Comparison of ENCODE assay signal across 9 mouse cellular contexts in genomic region chr8:125910365-125911228, GRCm38 (mm10). TPM values are rescaled to one million over a fixed set of nuclear protein-coding genes. Genes with fewer than 3 reads are reported as not detected.
DNase-seq lines count a peak whose midpoint lies in the region; ATAC-seq and TF ChIP-seq lines count a peak whose summit lies in the region.
"Had no signal": no experiment of that assay in that cellular context is flagged by ENCODE, and none has a peak within 500 bp of the region (broad histone marks: within the 10 kb centered on the region; RNA-seq: fewer than 3 reads in every experiment).

Gene Map3k21 (plus strand): TSS chr8:125910450.

- H3K27ac ChIP-seq in left cerebral cortex, adult 2 months, result peak within 1 kb of the TSS; percentile 33
- H3K27ac ChIP-seq in kidney, postnatal 0 days, result peak within 1 kb of the TSS; percentile 54
- H3K27ac ChIP-seq in midbrain, embryonic 12.5 days (replicated peaks), result no peak within 1 kb of the TSS
- H3K27ac ChIP-seq: macrophage had no signal

- no peaks in the 10 kb centered on the region for H3K36me3 ChIP-seq in kidney, postnatal 0 days (ENCODE audit: insufficient read depth, low read length)
- H3K36me3 ChIP-seq in midbrain, embryonic 12.5 days, result no peaks in the 10 kb centered on the region

- peak within 1 kb of the TSS; percentile 95 for H3K4me2 ChIP-seq in kidney, postnatal 0 days (ENCODE audit: low read length)
- peak within 1 kb of the TSS; percentile 94 for H3K4me2 ChIP-seq in midbrain, embryonic 12.5 days (replicated peaks)

- ATAC-seq in kidney, postnatal 0 days (replicated peaks; ENCODE audit: low FRiP score, low read depth), result peak; percentile 59
- ATAC-seq in midbrain, embryonic 12.5 days (ENCODE audit: low FRiP score, low read depth), result no peak
- ATAC-seq in erythroid progenitor cell, adult 5-6 weeks (replicated peaks; ENCODE audit: low FRiP score, poor library complexity, severe bottlenecking), result no peak

- H3K9me3 ChIP-seq in kidney, postnatal 0 days (replicated peaks; ENCODE audit: low read length), result no peaks in the 10 kb centered on the region
- peaks cover 3% of the 10 kb centered on the region; the same call in 1 of the 2 replicates for H3K9me3 ChIP-seq in midbrain, embryonic 12.5 days

- under 1% methylated on average over 88 of the region's 93 CpGs for WGBS in kidney, postnatal 0 days
- under 1% methylated on average over 92 of the region's 93 CpGs for WGBS in midbrain, embryonic 12.5 days

- H3K4me1 ChIP-seq in kidney, postnatal 0 days (replicated peaks; ENCODE audit: insufficient read depth, low read length), result no peaks in the 10 kb centered on the region
- peaks cover 16% of the 10 kb centered on the region for H3K4me1 ChIP-seq in midbrain, embryonic 12.5 days

- H3K27me3 ChIP-seq in kidney, postnatal 0 days (ENCODE audit: insufficient read depth, low read length), result peaks cover 19% of the 10 kb centered on the region
- peaks cover 80% of the 10 kb centered on the region for H3K27me3 ChIP-seq in midbrain, embryonic 12.5 days

- DNase-seq in left cerebral cortex, adult 2 months (ENCODE audit: extremely low spot score in 1 of 2, low spot score in 2 of 2), result peak in 1 of 2 experiments; percentile 40
- no peak for DNase-seq in left cerebral cortex, adult 9 months (ENCODE audit: low spot score in 2 of 2)
- peak; percentile 42 for DNase-seq in cerebellum, adult 9-11 months
- DNase-seq in heart, adult 18-20 months, result peak; percentile 19 to 20
- DNase-seq in kidney, postnatal 0 days (ENCODE audit: low spot score), result peak; percentile 28
- DNase-seq in yolk sac, embryonic 10.5 days (ENCODE audit: low spot score), result no peak

- no peak; the same call in 1 of the 2 replicates for TF ChIP-seq CTCF in left cerebral cortex, adult 2 months (IDR thresholded peaks at IDR 0.05)
- TF ChIP-seq CTCF in kidney, postnatal 0 days (IDR thresholded peaks at IDR 0.05; ENCODE audit: low read depth), result no peak

- intact Hi-C loops in left cerebral cortex, adult 2 months (cut with DNase I), result no loop called here

- H3K9ac ChIP-seq in kidney, postnatal 0 days (ENCODE audit: low read depth, low read length), result peak within 1 kb of the TSS; percentile 74
- peak within 1 kb of the TSS; percentile 50; the same call in 1 of the 2 replicates for H3K9ac ChIP-seq in midbrain, embryonic 12.5 days (replicated peaks)

- peak within 1 kb of the TSS; percentile 71 for H3K4me3 ChIP-seq in left cerebral cortex, adult 2 months
- peak within 1 kb of the TSS; percentile 62 for H3K4me3 ChIP-seq in kidney, postnatal 0 days (replicated peaks; ENCODE audit: low read depth, low read length)
- H3K4me3 ChIP-seq in midbrain, embryonic 12.5 days, result peak within 1 kb of the TSS; percentile 54

RNA-seq across cellular contexts. Expression of gene Map3k21, which starts in this region (rescaled TPM):
- total RNA-seq in left cerebral cortex, adult 2 months (2021), result 1 to 10 TPM; 1.8 to 3.0 TPM
- total RNA-seq in heart, adult 18-20 months (2021), result under 1 TPM; 0.67 to 0.89 TPM
- polyA plus RNA-seq in kidney, postnatal 0 days (2015; fragmentation: Nextera tagmentation; extraction: Ambion mirVana), result 3.9 and 4.4 TPM in 2 replicates
- polyA plus RNA-seq in midbrain, embryonic 12.5 days (2016; fragmentation: Nextera tagmentation; extraction: Ambion mirVana), result 0.13 and 0.17 TPM in 2 replicates
- not detected in 2 replicates for total RNA-seq in erythroid progenitor cell, adult 5-6 weeks (2015; ENCODE audit: low replicate concordance)
- not detected in 2 replicates for total RNA-seq in erythroid progenitor cell, adult 5-6 weeks (2017; ENCODE audit: low replicate concordance)
- polyA plus RNA-seq: macrophage had no signal

Comparison
In these comparisons a context has a peak if more than half of its experiments do, and no peak if none do; other contexts are left out.
1. Peak in DNase-seq in heart, adult 18-20 months; RNA of the gene not detected or under 1 TPM.
2. DNase-seq: peak in cerebellum, adult 9-11 months (single experiment) and kidney, postnatal 0 days (single experiment); none in left cerebral cortex, adult 9 months (0 of 2) and yolk sac, embryonic 10.5 days (single experiment).
3. Peak in every context shown above with its lines, with median percentiles within 50 percentile points of each other: H3K4me3 ChIP-seq.